16 mouse cellular contexts compared by ENCODE assay signal in genomic region chr17:80167436-80167835, GRCm38 (mm10). TPM values are rescaled to one million over a fixed set of nuclear protein-coding genes. Genes with fewer than 3 reads are reported as not detected.
DNase-seq lines count a peak whose midpoint lies in the region; ATAC-seq and TF ChIP-seq lines count a peak whose summit lies in the region.
"Had no signal": no experiment of that assay in that cellular context is flagged by ENCODE, and none has a peak within 500 bp of the region (broad histone marks: within the 10 kb centered on the region; RNA-seq: fewer than 3 reads in every experiment).

No protein-coding gene starts in this region.

- ATAC-seq in forebrain, postnatal 0 days: no peak
- ATAC-seq in stomach, postnatal 0 days (ENCODE audit: low FRiP score, low TSS enrichment): no peak
- ATAC-seq: Patski had no signal

- no peak for TF ChIP-seq EP300 in heart, adult 2 months (IDR thresholded peaks at IDR 0.05; ENCODE audit: insufficient read depth, low read depth, low read length)
- no peak for TF ChIP-seq EP300 in stomach, postnatal 0 days (optimal IDR thresholded peaks at IDR 0.05)

- 67% methylated on average over 4 of the region's 4 CpGs for WGBS in heart, adult 2 months
- 72% methylated on average over 4 of the region's 4 CpGs for WGBS in forebrain, postnatal 0 days
- 81% methylated on average over 4 of the region's 4 CpGs for WGBS in stomach, postnatal 0 days

- no peak for TF ChIP-seq CTCF in heart, adult 2 months (IDR thresholded peaks at IDR 0.05)
- TF ChIP-seq CTCF in layer of hippocampus, adult 2 months (conservative IDR thresholded peaks at IDR 0.05): no peak
- TF ChIP-seq CTCF in cortical plate, adult 2 months (IDR thresholded peaks at IDR 0.05; ENCODE audit: extremely low read depth, insufficient read depth, low read length): no peak
- no peak for TF ChIP-seq CTCF in forebrain, postnatal 0 days (IDR thresholded peaks at IDR 0.05; ENCODE audit: low read depth)
- no peak for TF ChIP-seq CTCF in stomach, postnatal 0 days (IDR thresholded peaks at IDR 0.05; ENCODE audit: low read depth)

- intact Hi-C loops in heart, adult 2 months (cut with DNase I): no loop called here

- peaks cover 14% of the 10 kb centered on the region for H3K4me1 ChIP-seq in heart, adult 2 months (ENCODE audit: control insufficient read depth, insufficient read depth, low read length)
- H3K4me1 ChIP-seq in cortical plate, adult 2 months (ENCODE audit: control insufficient read depth, insufficient read depth, low read length): peaks cover 16% of the 10 kb centered on the region
- peaks cover 30% of the 10 kb centered on the region for H3K4me1 ChIP-seq in forebrain, postnatal 0 days (ENCODE audit: insufficient read depth)
- H3K4me1 ChIP-seq in stomach, postnatal 0 days (replicated peaks; ENCODE audit: control insufficient read depth, insufficient read depth): peaks cover 3% of the 10 kb centered on the region; the same call in 1 of the 2 replicates
- H3K4me1 ChIP-seq: liver, embryonic 13.5 days had no signal

- H3K27ac ChIP-seq in heart, adult 2 months: peak overlapping the region; percentile 36
- peak overlapping the region; percentile 93 for H3K27ac ChIP-seq in layer of hippocampus, adult 2 months
- peak overlapping the region; percentile 27; the same call in 1 of the 2 replicates for H3K27ac ChIP-seq in cortical plate, adult 2 months (ENCODE audit: insufficient read depth, low read length)
- H3K27ac ChIP-seq in forebrain, postnatal 0 days (ENCODE audit: low read depth, low read length): peak overlapping the region; percentile 89
- H3K27ac ChIP-seq in stomach, postnatal 0 days (replicated peaks): no peak overlapping the region; the same call in 1 of the 2 replicates
- H3K27ac ChIP-seq: embryonic facial prominence, embryonic 13.5 days; liver, embryonic 13.5 days; neural tube, embryonic 12.5 days had no signal

- H3K4me3 ChIP-seq in heart, adult 2 months: no peak overlapping the region
- no peak overlapping the region for H3K4me3 ChIP-seq in layer of hippocampus, adult 2 months
- H3K4me3 ChIP-seq in cortical plate, adult 2 months (ENCODE audit: insufficient read depth, low read length): no peak overlapping the region
- H3K4me3 ChIP-seq in forebrain, postnatal 0 days (ENCODE audit: low read depth, low read length): no peak overlapping the region
- no peak overlapping the region for H3K4me3 ChIP-seq in stomach, postnatal 0 days (ENCODE audit: low read depth, low read length)
- H3K4me3 ChIP-seq: embryonic facial prominence, embryonic 13.5 days; liver, embryonic 13.5 days; neural tube, embryonic 12.5 days had no signal

- no peak for DNase-seq in heart, adult 2 months
- no peak for DNase-seq in heart, adult 18-20 months
- no peak for DNase-seq in layer of hippocampus, adult 2 months (ENCODE audit: low spot score in 2 of 2)
- DNase-seq in layer of hippocampus, postnatal 25 days (ENCODE audit: extremely low spot score in 1 of 2, low spot score in 1 of 2): no peak
- DNase-seq in forebrain, postnatal 0 days: no peak
- DNase-seq in MN1 (ENCODE audit: low spot score): no peak
- no peak for DNase-seq in stomach, postnatal 0 days (ENCODE audit: low spot score)
- DNase-seq: cerebellum, adult 2 months; liver, embryonic 13.5 days had no signal

- no peaks in the 10 kb centered on the region for H3K79me2 ChIP-seq in heart, adult 2 months (replicated peaks; ENCODE audit: control insufficient read depth, insufficient read depth, low read length)

- H3K27me3 ChIP-seq in heart, adult 2 months (ENCODE audit: control insufficient read depth, insufficient read depth, low read length): no peaks in the 10 kb centered on the region
- H3K27me3 ChIP-seq in forebrain, postnatal 0 days (ENCODE audit: insufficient read depth, low read length): no peaks in the 10 kb centered on the region
- H3K27me3 ChIP-seq in stomach, postnatal 0 days (ENCODE audit: control insufficient read depth, insufficient read depth, low read length): no peaks in the 10 kb centered on the region
- H3K27me3 ChIP-seq: embryonic facial prominence, embryonic 13.5 days; liver, embryonic 13.5 days; neural tube, embryonic 12.5 days; Patski had no signal

- no peak overlapping the region for H3K9ac ChIP-seq in heart, adult 2 months (ENCODE audit: low read depth, low read length)
- H3K9ac ChIP-seq in forebrain, postnatal 0 days: no peak overlapping the region
- H3K9ac ChIP-seq in stomach, postnatal 0 days (ENCODE audit: low read length): no peak overlapping the region
- H3K9ac ChIP-seq: liver, embryonic 13.5 days; neural tube, embryonic 12.5 days had no signal

- H3K9me3 ChIP-seq in forebrain, postnatal 0 days (ENCODE audit: low read length): no peaks in the 10 kb centered on the region
- no peaks in the 10 kb centered on the region for H3K9me3 ChIP-seq in stomach, postnatal 0 days (ENCODE audit: control insufficient read depth, low read length)
- H3K9me3 ChIP-seq: embryonic facial prominence, embryonic 13.5 days; liver, embryonic 13.5 days; neural tube, embryonic 12.5 days had no signal

- no peak for TF ChIP-seq POLR2A in heart, adult 2 months (IDR thresholded peaks at IDR 0.05; ENCODE audit: insufficient read depth, low read depth, low read length)
- TF ChIP-seq POLR2A in cortical plate, adult 2 months (IDR thresholded peaks at IDR 0.05; ENCODE audit: extremely low read depth, insufficient read depth, low read length): no peak

- no peaks in the 10 kb centered on the region; the same call in none of the 2 replicates for H3K36me3 ChIP-seq in heart, adult 2 months (ENCODE audit: control insufficient read depth, insufficient read depth, low read length)
- no peaks in the 10 kb centered on the region for H3K36me3 ChIP-seq in forebrain, postnatal 0 days (ENCODE audit: insufficient read depth)
- no peaks in the 10 kb centered on the region for H3K36me3 ChIP-seq in stomach, postnatal 0 days (ENCODE audit: control insufficient read depth, insufficient read depth, low read length)
- H3K36me3 ChIP-seq: embryonic facial prominence, embryonic 13.5 days; liver, embryonic 13.5 days; neural tube, embryonic 12.5 days had no signal

- no peak overlapping the region for H3K4me2 ChIP-seq in forebrain, postnatal 0 days (ENCODE audit: low read depth)
- H3K4me2 ChIP-seq in stomach, postnatal 0 days (replicated peaks; ENCODE audit: low read depth): no peak overlapping the region
- H3K4me2 ChIP-seq: liver, embryonic 13.5 days had no signal

RNA-seq across cellular contexts. Expression of gene Srsf7, which starts 39.7 kb away (rescaled TPM):
- total RNA-seq in heart, adult 2 months (2021): 10 to 100 TPM; 38.5 to 44.5 TPM
- 27.4 and 49.5 TPM in 2 replicates for polyA plus RNA-seq in heart, adult 2 months (2012; rRNA removed)
- 10 to 100 TPM; 43.0 to 47.0 TPM for total RNA-seq in heart, adult 18-20 months (2021)
- 100 to 1,000 TPM; 116 to 132 TPM for total RNA-seq in layer of hippocampus, adult 2 months (2021)
- total RNA-seq in layer of hippocampus, postnatal 25 days (2021): 100 to 1,000 TPM; 108 to 115 TPM
- polyA plus RNA-seq in cortical plate, adult 2 months (2012; rRNA removed): 136 and 137 TPM in 2 replicates
- total RNA-seq in forebrain, postnatal 0 days (2014; rRNA removed): 228 and 253 TPM in 2 replicates
- polyA plus RNA-seq in forebrain, postnatal 0 days (2015; fragmentation: Nextera tagmentation; extraction: Ambion mirVana): 251 and 279 TPM in 2 replicates
- polyA plus RNA-seq in stomach, postnatal 0 days (2015; fragmentation: Nextera tagmentation; extraction: Ambion mirVana): 208 and 212 TPM in 2 replicates

RNA-seq across cellular contexts. Expression of gene Ttc39d, which starts 39.8 kb away (rescaled TPM):
- under 1 TPM in 1 of 2 experiments, not detected in 1; 0.10 TPM for total RNA-seq in heart, adult 2 months (2021)
- polyA plus RNA-seq in heart, adult 2 months (2012; rRNA removed): 0.18 TPM in 2 replicates
- under 1 TPM in 1 of 2 experiments, not detected in 1; 0.10 TPM for total RNA-seq in heart, adult 18-20 months (2021)
- total RNA-seq in layer of hippocampus, adult 2 months (2021): under 1 TPM; 0.15 to 0.28 TPM
- total RNA-seq in layer of hippocampus, postnatal 25 days (2021): under 1 TPM; 0.12 to 0.42 TPM
- polyA plus RNA-seq in cortical plate, adult 2 months (2012; rRNA removed): 0.08 and 0.11 TPM in 2 replicates
- 0.15 and 0.43 TPM in 2 replicates for total RNA-seq in forebrain, postnatal 0 days (2014; rRNA removed)
- 0.05 and 0.19 TPM in 2 replicates for polyA plus RNA-seq in forebrain, postnatal 0 days (2015; fragmentation: Nextera tagmentation; extraction: Ambion mirVana)
- 0.05 TPM in 2 replicates for polyA plus RNA-seq in stomach, postnatal 0 days (2015; fragmentation: Nextera tagmentation; extraction: Ambion mirVana)
- total RNA-seq: hematopoietic stem cell, adult 5-6 weeks; megakaryocyte-erythroid progenitor cell, adult 5-6 weeks had no signal
- polyA plus RNA-seq: embryonic facial prominence, embryonic 13.5 days; liver, embryonic 13.5 days; neural tube, embryonic 12.5 days; urinary bladder, adult 2 months had no signal

RNA-seq across cellular contexts. Expression of gene Galm, which starts 40.2 kb away (rescaled TPM):
- total RNA-seq in heart, adult 2 months (2021): 10 to 100 TPM; 17.9 to 19.8 TPM
- 19.6 and 44.5 TPM in 2 replicates for polyA plus RNA-seq in heart, adult 2 months (2012; rRNA removed)
- total RNA-seq in heart, adult 18-20 months (2021): 10 to 100 TPM; 20.0 to 20.8 TPM
- total RNA-seq in layer of hippocampus, adult 2 months (2021): 1 to 10 TPM; 3.8 to 5.4 TPM
- 1 to 10 TPM; 3.7 to 4.1 TPM for total RNA-seq in layer of hippocampus, postnatal 25 days (2021)
- polyA plus RNA-seq in cortical plate, adult 2 months (2012; rRNA removed): 2.2 and 2.4 TPM in 2 replicates
- 2.0 and 2.2 TPM in 2 replicates for total RNA-seq in forebrain, postnatal 0 days (2014; rRNA removed)
- 1.7 and 2.0 TPM in 2 replicates for polyA plus RNA-seq in forebrain, postnatal 0 days (2015; fragmentation: Nextera tagmentation; extraction: Ambion mirVana)
- 31.6 and 34.3 TPM in 2 replicates for polyA plus RNA-seq in stomach, postnatal 0 days (2015; fragmentation: Nextera tagmentation; extraction: Ambion mirVana)

RNA-seq across cellular contexts. Expression of gene Gemin6, which starts 56.8 kb away (rescaled TPM):
- 1 to 10 TPM; 3.6 to 4.4 TPM for total RNA-seq in heart, adult 2 months (2021)
- 2.3 and 4.9 TPM in 2 replicates for polyA plus RNA-seq in heart, adult 2 months (2012; rRNA removed)
- 1 to 10 TPM; 4.2 to 4.8 TPM for total RNA-seq in heart, adult 18-20 months (2021)
- 1 to 10 TPM; 5.1 to 6.1 TPM for total RNA-seq in layer of hippocampus, adult 2 months (2021)
- 1 to 10 TPM; 4.8 to 5.9 TPM for total RNA-seq in layer of hippocampus, postnatal 25 days (2021)
- polyA plus RNA-seq in cortical plate, adult 2 months (2012; rRNA removed): 7.6 and 8.0 TPM in 2 replicates
- 13.9 and 14.0 TPM in 2 replicates for total RNA-seq in forebrain, postnatal 0 days (2014; rRNA removed)
- 23.5 and 24.9 TPM in 2 replicates for polyA plus RNA-seq in forebrain, postnatal 0 days (2015; fragmentation: Nextera tagmentation; extraction: Ambion mirVana)
- polyA plus RNA-seq in stomach, postnatal 0 days (2015; fragmentation: Nextera tagmentation; extraction: Ambion mirVana): 15.2 and 17.8 TPM in 2 replicates
